Mouse (Mus musculus): ENCODE data around the gene Zfp455. TPM values are rescaled to one million over a fixed set of nuclear protein-coding genes. Genes with fewer than 3 reads are reported as not detected.
"Not testable (repeated sequence)": the region's sequence is repeated elsewhere in the genome, so short reads cannot be mapped to it uniquely, and the experiment has no call there.

Zfp455 gene
- polyA plus RNA-seq (2012), result 0.02 TPM in 1 of 2 replicates, not detected in the other

DNA sequence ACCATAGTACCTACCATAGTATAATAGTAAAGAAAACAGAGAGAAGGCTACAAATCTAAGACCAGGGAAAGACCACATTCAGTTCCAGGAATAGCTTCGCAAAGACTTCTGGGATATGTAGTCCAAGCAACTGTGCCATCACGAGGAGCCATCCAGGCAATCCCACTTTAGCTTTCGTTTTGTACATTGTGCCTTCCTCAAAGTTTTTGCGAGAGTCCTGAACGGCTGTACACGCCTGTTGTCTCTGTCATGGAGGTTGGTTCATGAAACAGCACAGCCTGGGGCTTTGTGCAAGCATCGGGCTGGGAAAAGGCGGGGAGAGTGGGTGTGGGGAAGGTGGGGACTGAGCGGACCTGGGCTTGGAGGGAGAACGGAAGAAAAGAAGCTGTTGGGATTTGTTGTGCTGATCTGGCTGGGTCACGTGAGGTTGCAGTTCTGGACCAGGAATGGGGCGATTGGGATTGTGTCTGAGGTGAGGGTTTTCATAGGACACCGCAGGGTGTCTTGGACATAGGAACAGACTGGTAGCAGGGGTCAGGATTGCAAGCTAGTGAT, at the start of gene Zfp455:
TSS of gene Zfp455 (plus strand) at position 167 of the 555 bp plus-strand sequence.
- Histone ChIP-seq H3K4me3 (replicated peaks) (peak within 1 kb of the TSS; percentile 68), H3K36me3 (ENCODE audit: control insufficient read depth) (no peaks in the 10 kb centered on the region)
- no peak for TF ChIP-seq GATA1 (IDR thresholded peaks at IDR 0.05; ENCODE audit: low read length)
- TF ChIP-seq TAL1 (IDR thresholded peaks at IDR 0.05; ENCODE audit: low read length), result no peak

DNA sequence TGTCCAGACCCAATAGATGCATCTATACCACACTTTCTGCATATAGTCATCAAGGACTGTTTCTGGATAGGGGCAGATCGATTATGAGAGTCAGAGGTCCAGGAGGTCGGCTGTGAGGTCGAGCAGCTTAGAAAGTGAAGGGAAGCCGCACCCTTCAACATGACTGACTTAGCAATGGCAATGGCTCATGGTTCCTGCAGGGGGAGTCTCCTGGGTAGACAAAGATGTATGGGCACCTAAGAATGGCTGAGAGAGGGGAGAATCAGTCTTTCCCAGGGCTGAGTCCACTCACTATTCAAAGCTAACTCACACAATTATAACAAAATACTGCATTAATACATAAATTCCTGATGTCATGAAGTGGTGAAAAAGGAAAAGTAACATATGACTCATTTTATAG, 28.2 kb upstream of the Zfp455 start:
- H3K36me3 ChIP-seq (ENCODE audit: control insufficient read depth); H3K4me1 ChIP-seq (ENCODE audit: control insufficient read depth); H3K27me3 ChIP-seq (ENCODE audit: control insufficient read depth); H3K9me3 ChIP-seq (ENCODE audit: control insufficient read depth, low read length); H3K4me3 ChIP-seq (replicated peaks): not testable (repeated sequence)

More for the DNA sequence above, at the start of gene Zfp455:
- H3K27me3 ChIP-seq (ENCODE audit: control insufficient read depth), result no peaks in the 10 kb centered on the region
- H3K4me1 ChIP-seq (ENCODE audit: control insufficient read depth), result peaks cover 7% of the 10 kb centered on the region
- H3K9me3 ChIP-seq (ENCODE audit: control insufficient read depth, low read length), result no peaks in the 10 kb centered on the region

DNA sequence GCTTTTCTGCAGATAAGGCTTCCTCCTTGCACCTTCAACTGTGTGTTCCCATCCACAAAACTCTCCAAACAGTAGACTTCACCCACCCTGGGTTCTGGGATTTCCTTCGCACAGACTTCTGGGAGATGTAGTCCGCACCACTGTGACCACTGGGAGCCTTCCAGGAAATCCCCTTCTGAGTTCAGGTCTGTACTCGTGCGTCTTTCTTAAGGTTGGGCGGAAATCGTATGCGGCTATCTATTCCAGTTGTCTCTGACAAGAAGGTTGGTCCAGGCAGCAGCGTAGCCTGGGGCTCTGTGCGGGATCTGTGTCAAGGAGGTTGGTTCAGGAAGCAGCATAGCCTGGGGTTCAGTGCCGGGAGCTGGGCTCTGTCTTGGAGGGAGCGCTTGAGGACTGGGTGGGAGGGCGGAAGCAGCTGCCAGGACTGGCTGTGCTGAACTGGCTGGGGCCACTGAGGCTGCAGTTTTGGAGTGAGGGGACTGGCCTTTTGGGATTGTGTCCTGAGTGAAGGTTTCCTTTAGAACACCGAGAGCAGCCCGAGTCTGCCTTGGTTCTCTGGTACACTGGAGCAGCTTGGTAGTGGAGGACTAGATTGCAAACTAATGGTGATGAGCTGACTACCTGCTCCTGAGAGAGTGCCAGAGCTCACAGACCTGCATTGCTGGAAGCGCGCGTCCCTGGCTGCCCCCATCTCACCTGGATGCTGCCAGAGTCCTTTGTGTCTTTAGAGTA, 21.1 kb upstream of the Zfp455 start, which contains the start of gene Rsl1:
TSS of gene Rsl1 (plus strand) at position 192 of the 732 bp plus-strand sequence.
- peak within 1 kb of the TSS; percentile 46 for H3K4me3 ChIP-seq (replicated peaks)
- H3K4me1 ChIP-seq (ENCODE audit: control insufficient read depth); H3K9me3 ChIP-seq (ENCODE audit: control insufficient read depth, low read length); H3K27me3 ChIP-seq (ENCODE audit: control insufficient read depth); H3K36me3 ChIP-seq (ENCODE audit: control insufficient read depth): not testable (repeated sequence)

DNA sequence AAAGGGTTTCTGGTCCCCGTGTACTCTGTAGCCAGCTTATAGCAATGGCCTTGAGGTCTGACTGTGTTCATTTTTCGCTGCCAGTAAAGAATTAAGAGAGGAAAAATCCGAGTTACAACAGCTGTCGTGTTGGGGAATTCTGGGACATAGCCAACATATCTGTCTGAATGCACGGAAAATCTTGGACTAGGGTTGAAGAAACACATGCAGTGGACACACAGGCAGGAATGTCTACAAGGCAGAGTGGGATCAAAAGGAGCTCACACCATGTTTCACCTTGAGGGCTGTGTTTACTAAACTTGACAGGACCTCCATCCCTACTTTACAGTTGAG, 20.6 kb upstream of the Zfp455 start:
- TF ChIP-seq TAL1 (IDR thresholded peaks at IDR 0.05; ENCODE audit: low read length) (no peak), GATA1 (IDR thresholded peaks at IDR 0.05; ENCODE audit: low read length) (no peak)
- no peaks in the 10 kb centered on the region for H3K36me3 ChIP-seq (ENCODE audit: control insufficient read depth)
- H3K4me3 ChIP-seq (replicated peaks), result no peak overlapping the region
- no peaks in the 10 kb centered on the region for H3K27me3 ChIP-seq (ENCODE audit: control insufficient read depth)
- H3K4me1 ChIP-seq (ENCODE audit: control insufficient read depth), result no peaks in the 10 kb centered on the region
- H3K9me3 ChIP-seq (ENCODE audit: control insufficient read depth, low read length), result no peaks in the 10 kb centered on the region

DNA sequence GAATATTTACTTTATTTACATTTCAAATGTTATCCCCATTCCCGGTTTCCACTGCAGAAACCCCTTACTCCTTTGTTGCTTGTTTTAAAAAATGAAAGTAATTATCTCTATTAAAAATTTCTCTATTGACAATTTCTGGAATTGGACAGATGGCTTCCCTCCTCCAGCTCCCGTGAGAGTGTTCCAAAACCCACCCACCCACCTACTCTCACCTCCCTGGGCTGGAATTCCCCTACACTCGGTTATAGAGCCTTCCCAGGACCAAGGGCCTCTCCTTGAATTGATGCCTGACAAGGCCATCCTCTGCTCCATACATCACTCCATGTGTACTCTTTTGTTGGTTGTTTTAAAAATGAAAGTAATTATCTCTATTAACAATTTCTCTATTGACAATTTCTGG, 7.3 kb downstream of the Zfp455 start:
- TF ChIP-seq GATA1 (IDR thresholded peaks at IDR 0.05; ENCODE audit: low read length) (no peak), TAL1 (IDR thresholded peaks at IDR 0.05; ENCODE audit: low read length) (no peak)
- Histone ChIP-seq H3K4me1 (ENCODE audit: control insufficient read depth) (no peaks in the 10 kb centered on the region), H3K27me3 (ENCODE audit: control insufficient read depth) (no peaks in the 10 kb centered on the region), H3K9me3 (ENCODE audit: control insufficient read depth, low read length) (peaks cover 3% of the 10 kb centered on the region; the same call in 1 of the 2 replicates), H3K4me3 (replicated peaks) (no peak overlapping the region), H3K36me3 (ENCODE audit: control insufficient read depth) (no peaks in the 10 kb centered on the region)

DNA sequence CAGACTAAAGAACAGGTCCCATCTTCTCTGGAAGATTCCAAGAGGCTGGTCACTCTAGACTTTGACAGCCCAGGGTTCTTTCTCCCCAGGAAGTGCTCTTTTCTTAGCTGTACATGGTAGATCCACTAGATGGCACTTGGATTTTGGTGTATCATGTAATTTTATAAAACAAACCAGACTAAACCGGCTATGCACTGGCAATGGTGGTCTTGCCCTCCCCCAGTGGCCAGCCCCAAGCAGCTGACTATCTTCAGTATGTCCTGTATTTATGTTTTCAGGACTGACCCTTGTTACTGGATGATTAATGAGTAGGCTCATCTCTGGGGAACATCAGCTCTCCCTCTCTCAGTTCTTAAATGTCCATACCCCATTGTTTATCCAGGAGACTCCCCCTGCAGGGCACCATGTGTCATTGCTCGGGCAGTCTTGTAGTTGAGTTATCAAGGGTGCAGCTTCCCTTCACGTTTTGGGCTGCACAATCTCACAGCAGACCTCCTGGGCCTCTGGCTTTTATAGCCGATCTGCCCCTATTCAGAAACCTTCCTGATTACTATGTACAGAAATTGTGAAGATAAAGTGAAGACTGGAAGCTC, 19.8 kb downstream of the Zfp455 start:
- H3K36me3 ChIP-seq (ENCODE audit: control insufficient read depth), result no peaks in the 10 kb centered on the region
- no peak overlapping the region for H3K4me3 ChIP-seq (replicated peaks)
- H3K4me1 ChIP-seq (ENCODE audit: control insufficient read depth), result no peaks in the 10 kb centered on the region
- H3K27me3 ChIP-seq (ENCODE audit: control insufficient read depth), result no peaks in the 10 kb centered on the region
- peaks cover 7% of the 10 kb centered on the region for H3K9me3 ChIP-seq (ENCODE audit: control insufficient read depth, low read length)
- TF ChIP-seq TAL1 (IDR thresholded peaks at IDR 0.05; ENCODE audit: low read length), result no peak
- no peak for TF ChIP-seq GATA1 (IDR thresholded peaks at IDR 0.05; ENCODE audit: low read length)

Other genes with a start within 250 kb of the Zfp455 start
- 0.01 TPM in 1 of 2 replicates, not detected in the other for gene Zfp712, start 133.3 kb upstream of the Zfp455 start, polyA plus RNA-seq (2012)
- not detected in 2 replicates for gene Zfp708, start 96.5 kb upstream of the Zfp455 start, polyA plus RNA-seq (2012)
- gene Gm28557, start 85.9 kb upstream of the Zfp455 start, polyA plus RNA-seq (2012), result 0.04 TPM in 1 of 2 replicates, not detected in the other
- gene Rslcan18, start 78.2 kb upstream of the Zfp455 start, polyA plus RNA-seq (2012), result not detected in 2 replicates
- gene Zfp759, start 72.8 kb upstream of the Zfp455 start, polyA plus RNA-seq (2012), result not detected in 2 replicates
- gene Rsl1, start 21.3 kb upstream of the Zfp455 start, polyA plus RNA-seq (2012), result not detected in 2 replicates
- gene Zfp458, start 84.0 kb downstream of the Zfp455 start, polyA plus RNA-seq (2012), result not detected in 2 replicates
- gene Zfp457, start 112.0 kb downstream of the Zfp455 start, polyA plus RNA-seq (2012), result not detected in 2 replicates
- gene Zfp595, start 138.1 kb downstream of the Zfp455 start, polyA plus RNA-seq (2012), result 0.02 TPM in 1 of 2 replicates, not detected in the other
- not detected in 2 replicates for gene Gm28044, start 166.0 kb downstream of the Zfp455 start, polyA plus RNA-seq (2012)
- gene Zfp953, start 166.1 kb downstream of the Zfp455 start, polyA plus RNA-seq (2012), result 0.01 TPM in 1 of 2 replicates, not detected in the other
- not detected in 2 replicates for gene Gm28041, start 181.2 kb downstream of the Zfp455 start, polyA plus RNA-seq (2012)
- gene Zfp456, start 181.3 kb downstream of the Zfp455 start, polyA plus RNA-seq (2012), result not detected in 2 replicates
- gene Zfp429, start 205.3 kb downstream of the Zfp455 start, polyA plus RNA-seq (2012), result 0.02 and 0.12 TPM in 2 replicates
- gene Zfp459, start 226.9 kb downstream of the Zfp455 start, polyA plus RNA-seq (2012), result not detected in 2 replicates

Measured in erythroblast, embryonic 14.5 days (primary cell).